Mouse (Mus musculus) stomach, embryonic 16.5 days (tissue): Measurements from ENCODE around the gene Gm20897. TPM values are rescaled to one million over a fixed set of nuclear protein-coding genes. Genes with fewer than 3 reads are reported as not detected.
"Not testable (repeated sequence)": the region's sequence is repeated elsewhere in the genome, so short reads cannot be mapped to it uniquely, and the experiment has no call there.

Experiments
- ATAC-seq: fragments of 200-750 bp; cut with Nextera tagmentation; 2 replicates; pipeline ENCODE4 v1.8.0; 2017; ENCODE audit warnings: moderate number of reproducible peaks, moderate TSS enrichment; ENCODE audit not compliant: insufficient read depth, low FRiP score
- H3K27ac ChIP-seq: fragments of 300-500 bp; sonication (generic); 2 replicates; pipeline ENCODE4 v1.5.1; 2014; ENCODE audit warnings: low read length
- H3K27me3 ChIP-seq: fragments of 300-500 bp; sonication (generic); 2 replicates; pipeline ENCODE4 v1.6.1; 2014; ENCODE audit warnings: low read length, control low read depth, mixed read lengths; ENCODE audit not compliant: control insufficient read depth, insufficient read depth
- H3K36me3 ChIP-seq: fragments of 300-500 bp; sonication (generic); 2 replicates; pipeline ENCODE4 v1.6.1; 2014; ENCODE audit warnings: low read length; ENCODE audit not compliant: control insufficient read depth, insufficient read depth
- H3K4me1 ChIP-seq: fragments of 300-500 bp; sonication (generic); 2 replicates; pipeline ENCODE4 v1.6.1; 2014; ENCODE audit warnings: low read length, control low read depth, mixed read lengths; ENCODE audit not compliant: control insufficient read depth, insufficient read depth
- H3K4me2 ChIP-seq: fragments of 300-500 bp; sonication (generic); 2 replicates; pipeline ENCODE4 v1.6.1; 2014; ENCODE audit warnings: low read depth, low read length, mixed read lengths
- H3K4me3 ChIP-seq: fragments of 300-500 bp; sonication (generic); replicated peaks from 2 replicates; pipeline ENCODE4 v1.5.1; 2014; ENCODE audit warnings: mild to moderate bottlenecking, low read length
- H3K9ac ChIP-seq: fragments of 300-500 bp; sonication (generic); 2 replicates; pipeline ENCODE4 v1.6.1; 2014; ENCODE audit warnings: low read length
- H3K9me3 ChIP-seq: fragments of 300-500 bp; sonication (generic); replicated peaks from 2 replicates; pipeline ENCODE4 v1.6.1; 2016; ENCODE audit warnings: low read length, control low read depth; ENCODE audit not compliant: control insufficient read depth
- WGBS: fragments of 180-500 bp; shearing (Covaris S2); extraction: QIAGEN DNeasy Blood & Tissue Kit; methylation state at CpG from one replicate; pipeline ENCODE4 v1.1.7; 2014; 5-methylcytosine and 5-hydroxymethylcytosine counted together
- polyA plus RNA-seq: library from polyadenylated mRNA; unstranded; fragments of >200 nt; fragmentation: Nextera tagmentation; extraction: Ambion mirVana; gene quantifications from 2 replicates; pipeline ENCODE4 v1.2.1, GENCODE M21; 2015

Gene Gm20897
- not detected in 2 replicates for polyA plus RNA-seq

DNA sequence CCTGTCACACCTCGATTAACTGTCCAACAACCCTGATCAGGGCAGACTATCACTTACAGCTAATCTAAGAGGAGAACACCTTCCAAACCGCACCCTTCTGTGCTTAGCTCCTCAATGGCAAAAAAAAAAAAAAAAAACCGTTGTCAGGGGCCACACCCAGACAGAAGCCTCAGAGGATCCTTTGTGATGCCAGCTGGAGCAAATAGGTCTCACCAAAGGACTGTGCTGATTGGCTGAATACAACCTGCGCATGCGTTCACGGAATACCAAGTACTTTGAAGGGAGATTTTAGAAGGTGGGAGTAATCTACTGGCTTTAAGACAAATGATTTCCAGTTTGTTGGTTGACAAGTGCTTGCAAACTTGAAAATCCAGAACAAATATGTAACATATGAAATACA lies at the start of gene Gm20897:
TSS of gene Gm20897 (minus strand) at position 101 of the 400 bp plus-strand sequence.
- not testable (repeated sequence) for H3K27me3 ChIP-seq, H3K4me1 ChIP-seq, H3K9ac ChIP-seq, H3K27ac ChIP-seq, H3K9me3 ChIP-seq, H3K36me3 ChIP-seq, ATAC-seq, H3K4me3 ChIP-seq, H3K4me2 ChIP-seq
- 80% methylated on average over 5 of the region's 6 CpGs for WGBS

Other genes starting within 250 kb of the Gm20897 start
- gene Gm21732, start 73.5 kb upstream of the Gm20897 start, polyA plus RNA-seq = not detected in 2 replicates